Mouse (Mus musculus) C2C12 (cell line): ENCODE data around the gene Clp1.

Source experiments
- CEBPB ChIP-seq: IDR thresholded peaks from one replicate; pipeline ENCODE4 v1.6.1; 2011; ENCODE audit warnings: low read depth, mild to moderate bottlenecking, control low read depth, moderate library complexity
- CTCF ChIP-seq: IDR thresholded peaks from one replicate; pipeline ENCODE4 v1.5.1; 2011; ENCODE audit not compliant: control insufficient read depth, insufficient read depth, insufficient read length
- FOSL1 ChIP-seq: IDR thresholded peaks from one replicate; pipeline ENCODE4 v1.8.0; 2011; ENCODE audit warnings: mild to moderate bottlenecking, low read length; ENCODE audit not compliant: poor library complexity, insufficient read depth, severe bottlenecking
- MAX ChIP-seq: IDR thresholded peaks from one replicate; pipeline ENCODE4 v1.6.1; 2011; ENCODE audit warnings: mild to moderate bottlenecking, control low read depth
- MYOG ChIP-seq: IDR thresholded peaks from one replicate; pipeline ENCODE4 v1.6.1; 2011; ENCODE audit not compliant: control insufficient read depth, insufficient read length; ENCODE audit errors: extremely low read depth
- USF1 ChIP-seq: IDR thresholded peaks from one replicate; pipeline ENCODE4 v1.6.1; 2011; ENCODE audit warnings: low read depth, mild to moderate bottlenecking, control low read depth, moderate library complexity

DNA sequence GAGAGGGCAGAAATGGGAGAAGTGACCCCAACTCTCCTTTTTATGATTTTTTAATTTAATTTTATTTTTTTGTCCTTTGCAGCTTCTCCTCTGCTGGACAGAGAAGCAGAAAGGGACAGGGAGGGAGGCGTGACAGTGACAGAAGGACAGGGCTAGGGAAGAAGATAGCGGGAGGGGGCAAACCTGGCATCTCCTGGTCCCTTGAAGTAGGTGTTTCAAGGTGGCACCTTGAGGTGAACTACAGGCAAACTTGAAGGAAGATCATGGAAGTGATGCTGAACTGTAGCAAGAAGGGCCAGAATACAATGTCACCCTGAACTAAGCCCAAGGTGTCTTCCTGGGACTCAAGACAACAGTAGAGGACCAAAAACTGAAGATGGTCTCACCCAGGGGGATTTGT, 7.8 kb upstream of the Clp1 start:
- TF ChIP-seq CTCF = no peak
- TF ChIP-seq USF1 = no peak
- no peak for TF ChIP-seq CEBPB
- no peak for TF ChIP-seq MYOG
- TF ChIP-seq FOSL1 = no peak
- TF ChIP-seq MAX = no peak
